Mouse (Mus musculus): ENCODE data around the gene Avpr1b. TPM values are rescaled to one million over a fixed set of nuclear protein-coding genes. Genes with fewer than 3 reads are reported as not detected.

The Avpr1b gene
- polyA plus RNA-seq, 1 experiment = not detected

- no peaks in the 10 kb centered on the region for H3K79me2 ChIP-seq (ENCODE audit: control insufficient read depth, insufficient read depth)
- no peaks in the 10 kb centered on the region for H3K27me3 ChIP-seq (ENCODE audit: control insufficient read depth, insufficient read depth, insufficient read length)
- no peak overlapping the region for H3ac ChIP-seq (ENCODE audit: control insufficient read depth, insufficient read length, low read depth)
- H3K79me3 ChIP-seq (ENCODE audit: low read depth) = no peaks in the 10 kb centered on the region
- TF ChIP-seq MYOD1 (IDR thresholded peaks at IDR 0.05; ENCODE audit: control insufficient read depth, insufficient read length, low read depth) (no peak), FOSL1 (IDR thresholded peaks at IDR 0.05; ENCODE audit: insufficient read depth, low read length, poor library complexity, severe bottlenecking) (no peak), MAX (IDR thresholded peaks at IDR 0.05) (no peak), MYOG (IDR thresholded peaks at IDR 0.05; ENCODE audit: control insufficient read depth, extremely low read depth, insufficient read length) (no peak), USF1 (IDR thresholded peaks at IDR 0.05; ENCODE audit: low read depth) (no peak), CTCF (IDR thresholded peaks at IDR 0.05; ENCODE audit: control insufficient read depth, insufficient read depth, insufficient read length) (no peak), CEBPB (IDR thresholded peaks at IDR 0.05; ENCODE audit: low read depth) (no peak)
- no peaks in the 10 kb centered on the region for H3K36me3 ChIP-seq (ENCODE audit: control insufficient read depth, insufficient read depth)
- no peak overlapping the region for H3K4me3 ChIP-seq (ENCODE audit: insufficient read depth, poor library complexity, severe bottlenecking)
Observed at GRCm38 (mm10) chr1:131569721-131570120, 29.3 kb upstream of the Avpr1b start.

- H3K4me3 ChIP-seq (ENCODE audit: insufficient read depth, poor library complexity, severe bottlenecking) = no peak overlapping the region
- no peak overlapping the region for H3ac ChIP-seq (ENCODE audit: control insufficient read depth, insufficient read length, low read depth)
- H3K36me3 ChIP-seq (ENCODE audit: control insufficient read depth, insufficient read depth) = no peaks in the 10 kb centered on the region
- no peaks in the 10 kb centered on the region for H3K27me3 ChIP-seq (ENCODE audit: control insufficient read depth, insufficient read depth, insufficient read length)
- no peaks in the 10 kb centered on the region for H3K79me2 ChIP-seq (ENCODE audit: control insufficient read depth, insufficient read depth)
- no peaks in the 10 kb centered on the region for H3K79me3 ChIP-seq (ENCODE audit: low read depth)
- TF ChIP-seq CTCF (IDR thresholded peaks at IDR 0.05; ENCODE audit: control insufficient read depth, insufficient read depth, insufficient read length) (no peak), FOSL1 (IDR thresholded peaks at IDR 0.05; ENCODE audit: insufficient read depth, low read length, poor library complexity, severe bottlenecking) (no peak)
Observed at GRCm38 (mm10) chr1:131570391-131570790, 28.6 kb upstream of the Avpr1b start.

- Histone ChIP-seq H3K27me3 (ENCODE audit: control insufficient read depth, insufficient read depth, insufficient read length) (no peaks in the 10 kb centered on the region), H3ac (ENCODE audit: control insufficient read depth, insufficient read length, low read depth) (no peak overlapping the region), H3K4me3 (ENCODE audit: insufficient read depth, poor library complexity, severe bottlenecking) (no peak overlapping the region), H3K79me2 (ENCODE audit: control insufficient read depth, insufficient read depth) (no peaks in the 10 kb centered on the region), H3K79me3 (ENCODE audit: low read depth) (no peaks in the 10 kb centered on the region), H3K36me3 (ENCODE audit: control insufficient read depth, insufficient read depth) (no peaks in the 10 kb centered on the region)
- TF ChIP-seq CEBPB (IDR thresholded peaks at IDR 0.05; ENCODE audit: low read depth) = no peak
- TF ChIP-seq USF1 (IDR thresholded peaks at IDR 0.05; ENCODE audit: low read depth) = no peak
- no peak for TF ChIP-seq MYOD1 (IDR thresholded peaks at IDR 0.05; ENCODE audit: control insufficient read depth, insufficient read length, low read depth)
- TF ChIP-seq CTCF (IDR thresholded peaks at IDR 0.05; ENCODE audit: control insufficient read depth, insufficient read depth, insufficient read length) = no peak
- TF ChIP-seq MAX (IDR thresholded peaks at IDR 0.05) = no peak
- no peak for TF ChIP-seq MYOG (IDR thresholded peaks at IDR 0.05; ENCODE audit: control insufficient read depth, extremely low read depth, insufficient read length)
- TF ChIP-seq FOSL1 (IDR thresholded peaks at IDR 0.05; ENCODE audit: insufficient read depth, low read length, poor library complexity, severe bottlenecking) = no peak
Observed at GRCm38 (mm10) chr1:131573721-131574120, 25.3 kb upstream of the Avpr1b start.

DNA sequence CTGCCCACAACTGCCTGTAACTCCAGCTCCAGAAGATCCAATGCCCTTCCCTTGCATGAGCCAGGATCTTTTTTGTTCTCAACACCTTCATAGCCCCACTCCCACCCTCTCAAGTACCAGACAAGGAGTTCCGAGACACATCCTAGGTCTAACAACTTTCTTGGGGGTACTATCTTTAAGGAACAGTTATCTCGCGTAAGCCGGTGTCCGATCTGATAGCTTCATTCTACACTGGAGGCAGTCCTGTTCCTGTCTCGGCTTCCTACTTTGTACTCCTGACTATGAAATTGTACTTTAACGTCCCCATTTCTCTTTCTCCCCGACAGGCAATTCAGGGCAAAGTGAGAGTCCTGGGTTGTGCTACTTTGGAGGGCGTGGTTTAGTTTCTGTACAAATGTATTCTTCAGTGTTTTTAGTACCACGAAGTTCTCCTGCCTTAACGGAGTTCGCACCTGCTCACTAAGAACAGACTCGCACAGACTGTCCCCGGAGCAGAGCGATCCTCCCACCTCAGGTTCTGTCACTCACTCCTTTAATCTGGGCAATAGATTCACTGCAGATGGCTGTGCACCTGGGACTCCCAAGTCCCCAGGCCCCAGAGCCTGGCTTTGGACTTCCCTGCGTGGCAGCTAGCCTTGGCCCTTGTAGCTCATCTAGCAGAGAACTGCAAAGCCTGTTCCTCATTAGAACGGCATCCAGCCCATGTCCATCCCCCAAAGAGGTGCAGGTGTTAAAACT, 19.9 kb upstream of the Avpr1b start:
- no peaks in the 10 kb centered on the region for H3K36me3 ChIP-seq (ENCODE audit: control insufficient read depth, insufficient read depth)
- H3K27me3 ChIP-seq (ENCODE audit: control insufficient read depth, insufficient read depth, insufficient read length) = no peaks in the 10 kb centered on the region
- no peaks in the 10 kb centered on the region for H3K79me3 ChIP-seq (ENCODE audit: low read depth)
- H3ac ChIP-seq (ENCODE audit: control insufficient read depth, insufficient read length, low read depth) = no peak overlapping the region
- no peaks in the 10 kb centered on the region for H3K79me2 ChIP-seq (ENCODE audit: control insufficient read depth, insufficient read depth)
- no peak for TF ChIP-seq MYOG (IDR thresholded peaks at IDR 0.05; ENCODE audit: control insufficient read depth, extremely low read depth, insufficient read length)
- no peak for TF ChIP-seq MYOD1 (IDR thresholded peaks at IDR 0.05; ENCODE audit: control insufficient read depth, insufficient read length, low read depth)
- TF ChIP-seq CEBPB (IDR thresholded peaks at IDR 0.05; ENCODE audit: low read depth) = no peak
- TF ChIP-seq CTCF (IDR thresholded peaks at IDR 0.05; ENCODE audit: control insufficient read depth, insufficient read depth, insufficient read length) = no peak
- H3K4me3 ChIP-seq (ENCODE audit: insufficient read depth, poor library complexity, severe bottlenecking) = no peak overlapping the region

DNA sequence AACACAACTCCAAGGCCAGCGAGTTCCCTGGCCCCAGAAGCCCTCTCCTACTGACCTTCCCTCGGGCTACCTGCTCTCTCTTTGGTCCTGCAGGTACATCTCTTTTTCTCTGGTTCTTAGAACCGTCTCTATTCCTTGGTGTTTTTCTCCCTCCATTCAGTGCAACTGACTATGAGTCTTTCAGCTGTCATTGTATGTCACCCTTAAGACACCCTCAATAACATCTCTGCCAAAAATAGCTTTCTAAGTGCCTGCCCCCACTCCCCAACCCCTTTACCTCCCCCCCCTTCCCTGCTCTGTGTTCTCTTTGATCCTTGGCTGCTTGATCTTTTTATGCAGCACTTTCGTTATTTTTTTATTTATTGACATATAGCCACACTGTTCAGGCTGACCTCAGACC, 18.6 kb upstream of the Avpr1b start:
- Histone ChIP-seq H3K27me3 (ENCODE audit: control insufficient read depth, insufficient read depth, insufficient read length) (no peaks in the 10 kb centered on the region), H3K79me2 (ENCODE audit: control insufficient read depth, insufficient read depth) (no peaks in the 10 kb centered on the region), H3K4me3 (ENCODE audit: insufficient read depth, poor library complexity, severe bottlenecking) (no peak overlapping the region), H3K36me3 (ENCODE audit: control insufficient read depth, insufficient read depth) (no peaks in the 10 kb centered on the region), H3ac (ENCODE audit: control insufficient read depth, insufficient read length, low read depth) (no peak overlapping the region), H3K79me3 (ENCODE audit: low read depth) (no peaks in the 10 kb centered on the region)
- TF ChIP-seq MAX (IDR thresholded peaks at IDR 0.05) (no peak), CTCF (IDR thresholded peaks at IDR 0.05; ENCODE audit: control insufficient read depth, insufficient read depth, insufficient read length) (no peak), MYOD1 (IDR thresholded peaks at IDR 0.05; ENCODE audit: control insufficient read depth, insufficient read length, low read depth) (peak; percentile 46)

- no peak for TF ChIP-seq FOSL1 (IDR thresholded peaks at IDR 0.05; ENCODE audit: insufficient read depth, low read length, poor library complexity, severe bottlenecking)
- TF ChIP-seq MYOG (IDR thresholded peaks at IDR 0.05; ENCODE audit: control insufficient read depth, extremely low read depth, insufficient read length) = no peak
- TF ChIP-seq CEBPB (IDR thresholded peaks at IDR 0.05; ENCODE audit: low read depth) = no peak
- TF ChIP-seq MAX (IDR thresholded peaks at IDR 0.05) = no peak
- no peak for TF ChIP-seq CTCF (IDR thresholded peaks at IDR 0.05; ENCODE audit: control insufficient read depth, insufficient read depth, insufficient read length)
- no peak for TF ChIP-seq MYOD1 (IDR thresholded peaks at IDR 0.05; ENCODE audit: control insufficient read depth, insufficient read length, low read depth)
- no peak for TF ChIP-seq USF1 (IDR thresholded peaks at IDR 0.05; ENCODE audit: low read depth)
- H3K4me3 ChIP-seq (ENCODE audit: insufficient read depth, poor library complexity, severe bottlenecking) = no peak overlapping the region
- no peaks in the 10 kb centered on the region for H3K36me3 ChIP-seq (ENCODE audit: control insufficient read depth, insufficient read depth)
- no peaks in the 10 kb centered on the region for H3K79me3 ChIP-seq (ENCODE audit: low read depth)
- no peaks in the 10 kb centered on the region for H3K79me2 ChIP-seq (ENCODE audit: control insufficient read depth, insufficient read depth)
- no peaks in the 10 kb centered on the region for H3K27me3 ChIP-seq (ENCODE audit: control insufficient read depth, insufficient read depth, insufficient read length)
- no peak overlapping the region for H3ac ChIP-seq (ENCODE audit: control insufficient read depth, insufficient read length, low read depth)
Observed at GRCm38 (mm10) chr1:131583598-131583997, 15.4 kb upstream of the Avpr1b start.

Data from C2C12 (cell line).